Mouse (Mus musculus): ENCODE measurements around the gene Srbd1.

Gene Srbd1

DNA sequence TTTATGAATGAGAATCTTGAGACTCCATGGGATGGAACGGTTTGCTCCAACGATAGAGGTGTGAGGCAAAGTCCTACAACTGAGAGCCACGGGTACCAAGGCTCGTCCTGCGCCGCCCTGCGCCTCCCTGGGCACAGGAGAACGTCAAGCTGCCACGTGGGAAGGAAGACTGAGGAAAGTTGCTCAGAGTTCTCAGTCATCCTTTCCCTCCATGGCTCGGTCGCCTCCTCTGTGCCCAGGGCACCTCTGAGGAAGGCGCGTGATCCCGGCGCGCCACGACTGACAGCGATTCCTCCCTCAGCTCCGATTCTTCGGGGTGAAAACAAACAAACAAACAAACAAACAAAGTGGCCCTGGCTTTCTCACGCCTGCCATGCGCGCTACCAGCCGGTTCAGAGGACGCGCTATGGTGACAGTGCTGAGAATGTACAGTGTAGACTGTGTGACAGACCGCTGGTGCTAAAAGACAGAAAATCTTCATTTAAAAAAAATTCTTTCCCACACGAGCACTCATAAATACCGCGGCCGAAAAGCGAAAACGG is 367 bp downstream of the Srbd1 start:
- no peak for DNase-seq (ENCODE audit: low spot score)

DNA sequence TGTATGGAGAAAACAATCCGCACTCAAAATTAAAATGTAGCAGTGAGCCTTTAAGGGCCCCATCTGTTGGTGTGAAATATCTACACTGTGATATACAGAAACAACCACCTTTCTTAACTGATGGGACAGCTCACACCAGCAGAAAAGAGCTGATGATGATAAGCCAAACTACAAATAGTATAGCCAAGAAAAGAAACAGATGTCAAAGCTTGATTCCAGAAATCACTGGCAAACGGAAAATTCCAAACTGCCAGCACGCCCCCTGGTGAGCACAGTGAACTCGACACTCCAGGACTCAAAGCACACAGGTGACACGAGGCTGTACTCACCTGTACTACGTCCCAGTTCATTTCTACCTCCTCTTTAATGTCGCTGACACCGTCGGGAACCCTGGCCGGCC is 9.1 kb downstream of the Srbd1 start:
- no peak for DNase-seq (ENCODE audit: low spot score)

DNA sequence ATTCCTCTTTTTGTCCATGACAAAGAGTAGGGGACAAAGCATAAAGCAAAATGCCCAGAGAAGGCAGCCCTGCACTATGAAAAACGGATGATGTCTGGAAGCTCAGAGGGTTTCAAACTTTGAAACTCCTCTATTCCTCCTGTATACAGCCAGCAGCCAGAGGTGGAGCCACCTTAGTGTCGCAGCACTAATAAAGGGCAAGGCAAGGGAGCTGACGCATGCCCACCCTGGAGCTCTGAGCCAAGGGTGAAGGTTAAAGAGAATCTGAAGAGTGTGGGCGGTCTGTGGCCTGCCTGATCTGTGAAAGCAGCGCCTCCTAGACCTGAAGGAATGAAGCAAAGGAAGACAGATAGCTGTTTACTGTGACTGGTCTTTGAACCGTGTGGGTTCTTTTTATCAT is 10.5 kb downstream of the Srbd1 start:
- DNase-seq (ENCODE audit: low spot score), result no peak

DNA sequence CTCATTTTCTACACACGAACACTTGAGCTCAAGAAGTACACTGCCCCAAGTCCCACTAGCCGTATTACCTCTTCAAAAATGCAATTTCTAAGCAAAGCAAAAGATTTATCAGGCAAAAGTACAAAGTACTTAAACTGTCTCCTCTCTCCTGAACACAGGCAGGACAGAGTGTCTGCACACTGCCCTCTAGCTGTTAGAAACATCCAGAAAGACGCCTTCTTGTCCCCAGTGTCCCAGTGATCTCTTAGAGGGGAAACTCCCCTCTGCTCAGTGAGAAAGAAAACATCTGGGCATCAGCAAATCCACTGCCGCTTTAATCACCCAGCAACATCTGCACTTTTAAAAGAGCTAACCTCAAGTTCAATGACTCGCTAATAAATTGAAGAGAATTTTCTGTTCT is 12.4 kb downstream of the Srbd1 start:
- peak; percentile 15 for DNase-seq (ENCODE audit: low spot score)

DNA sequence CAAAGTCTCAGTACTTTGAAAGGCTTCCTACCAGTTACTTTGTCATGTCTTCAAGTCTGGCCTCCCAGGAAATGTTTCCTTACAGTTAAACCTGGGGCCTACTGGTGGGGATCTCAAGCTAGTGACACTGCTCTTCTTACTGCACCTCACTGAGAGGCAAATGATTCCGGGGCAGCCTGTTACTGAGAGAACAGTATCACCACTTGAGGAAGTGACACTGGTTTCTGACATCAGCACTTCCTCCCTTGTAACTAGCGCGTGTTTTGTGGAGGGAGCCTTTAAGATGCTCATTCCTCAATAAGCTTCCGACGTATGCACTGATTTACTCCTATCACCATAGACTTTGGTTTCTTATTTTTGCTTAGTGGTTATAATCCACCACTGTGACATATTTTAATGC is 16.8 kb downstream of the Srbd1 start:
- DNase-seq (ENCODE audit: low spot score), result no peak

DNA sequence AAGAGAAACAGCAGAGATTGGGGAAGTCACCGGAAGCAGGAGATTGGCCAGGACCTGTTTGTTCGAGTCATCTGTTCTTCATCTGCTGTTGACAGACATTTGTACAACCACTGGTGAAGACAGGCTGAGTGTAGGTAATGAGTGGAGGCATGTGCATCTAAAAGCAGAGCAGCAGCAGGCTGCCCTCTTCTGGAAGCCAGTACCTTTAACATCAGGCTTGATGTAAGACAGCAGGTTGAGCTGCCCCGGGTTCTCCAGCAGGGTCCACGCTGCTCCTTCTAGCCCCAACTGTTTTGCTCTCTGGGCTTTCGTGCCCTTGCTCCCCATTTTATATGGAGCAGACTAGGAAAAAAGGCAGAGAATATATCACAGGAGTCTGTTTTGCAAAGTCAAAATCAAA is 19.1 kb downstream of the Srbd1 start:
- DNase-seq (ENCODE audit: low spot score), result no peak

DNA sequence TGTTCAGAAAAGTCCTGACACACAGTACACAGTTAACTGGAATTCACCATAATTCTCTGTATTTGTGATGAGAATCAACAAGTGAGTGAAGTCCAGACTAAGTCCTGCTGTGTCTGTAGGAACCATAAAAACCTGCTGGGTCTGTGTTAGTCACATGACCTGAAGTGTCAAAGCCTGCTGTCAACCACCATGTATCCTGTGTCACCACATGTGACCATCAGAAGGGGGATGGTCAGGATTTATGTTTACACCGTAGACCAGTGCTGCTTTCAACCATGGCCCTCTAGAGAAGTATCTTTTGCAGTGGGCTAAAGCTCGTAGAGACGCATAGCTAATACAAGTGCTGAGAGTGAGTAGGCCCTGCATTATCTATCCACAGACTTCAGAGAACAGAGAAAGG is 21.8 kb downstream of the Srbd1 start:
- DNase-seq (ENCODE audit: low spot score), result no peak

DNA sequence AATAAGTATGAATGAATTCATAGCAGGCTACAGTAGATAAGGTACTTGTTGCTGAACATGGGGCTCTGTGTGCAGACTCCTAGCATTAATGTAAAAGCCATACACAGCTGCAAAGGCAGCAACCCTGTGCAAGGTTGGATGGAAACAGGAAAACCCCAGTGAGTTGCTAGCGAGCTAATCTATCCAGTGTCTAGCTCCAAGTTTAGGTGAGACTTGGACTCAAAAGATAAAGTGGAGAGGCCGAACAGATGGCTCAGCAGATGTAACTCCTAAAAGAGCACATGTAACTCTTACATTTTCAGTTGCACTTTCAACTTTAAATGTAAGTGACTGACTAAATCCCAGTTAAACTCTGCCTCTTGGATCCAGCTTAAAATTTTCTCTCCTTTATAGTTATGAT is 48.1 kb downstream of the Srbd1 start:
- DNase-seq (ENCODE audit: low spot score), result no peak

DNA sequence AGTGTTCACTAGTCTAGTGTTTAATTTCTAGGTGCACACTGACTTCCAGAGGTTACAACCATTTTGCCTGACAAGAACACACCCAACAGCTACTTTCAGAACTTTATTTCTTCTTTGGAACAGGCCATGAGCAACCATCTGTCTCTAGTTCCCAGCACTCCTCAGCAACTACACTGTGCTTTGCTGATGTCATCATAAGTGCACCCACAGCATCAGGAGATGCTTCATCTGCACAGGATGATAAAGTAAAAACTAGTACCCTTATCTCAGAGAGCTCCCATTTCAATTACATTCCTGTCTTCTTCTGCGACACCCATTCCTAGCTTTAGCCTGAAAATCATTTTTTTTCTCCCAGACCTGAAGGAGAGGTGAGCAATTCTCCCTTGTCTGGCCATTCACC is 51.9 kb downstream of the Srbd1 start:
- no peak for DNase-seq (ENCODE audit: low spot score)

DNA sequence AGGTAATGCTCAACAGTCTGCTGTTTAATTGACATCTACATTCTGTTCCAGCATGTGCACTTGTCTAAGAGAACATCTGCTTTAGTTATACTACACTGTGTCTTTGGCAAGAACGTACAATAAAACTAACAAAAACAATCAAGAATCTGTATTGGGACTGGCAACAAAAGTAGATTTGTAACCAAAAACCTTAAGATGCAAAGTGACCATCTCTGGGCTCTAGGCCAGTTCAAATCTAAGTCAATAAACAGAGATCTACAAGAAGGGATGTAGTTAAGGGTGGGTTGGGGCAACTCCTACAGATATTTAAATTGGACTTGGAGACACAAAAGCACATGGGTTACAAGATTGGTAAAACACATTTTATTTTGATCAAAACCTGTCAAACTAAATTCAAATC is 53.3 kb downstream of the Srbd1 start:
- no peak for DNase-seq (ENCODE audit: low spot score)

DNA sequence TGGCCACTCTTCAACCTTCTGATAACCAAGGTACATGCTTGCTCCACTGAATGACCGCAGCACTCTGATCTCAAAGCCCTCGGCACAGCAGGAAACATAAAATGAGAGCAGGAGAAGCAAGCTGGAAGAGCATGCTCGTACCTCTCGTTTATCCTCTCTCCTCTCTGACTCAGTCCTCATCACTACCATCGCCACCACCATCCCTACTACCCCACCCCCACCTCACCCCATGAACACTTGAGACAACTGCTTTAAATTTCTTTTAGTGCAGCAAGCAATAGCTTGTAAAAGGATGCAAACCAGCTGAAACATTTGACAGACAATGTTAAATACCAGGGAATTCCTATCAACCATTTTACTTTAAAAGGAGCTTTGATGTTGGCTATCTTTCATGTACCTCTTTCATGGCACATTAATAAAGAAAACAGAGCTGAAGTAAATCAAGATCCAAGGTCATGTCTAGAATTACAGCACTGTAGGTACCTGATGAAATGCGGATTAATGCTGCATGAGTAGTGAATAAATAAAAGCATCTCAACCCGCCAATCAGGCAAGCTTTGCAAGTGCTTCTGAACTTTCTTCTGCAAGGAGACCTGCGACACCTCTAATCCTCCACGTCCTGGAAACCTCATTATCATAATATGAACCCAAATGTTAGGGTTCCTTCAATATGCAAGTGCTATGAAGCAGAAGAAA is 54.9 kb downstream of the Srbd1 start:
- DNase-seq (ENCODE audit: low spot score), result no peak

DNA sequence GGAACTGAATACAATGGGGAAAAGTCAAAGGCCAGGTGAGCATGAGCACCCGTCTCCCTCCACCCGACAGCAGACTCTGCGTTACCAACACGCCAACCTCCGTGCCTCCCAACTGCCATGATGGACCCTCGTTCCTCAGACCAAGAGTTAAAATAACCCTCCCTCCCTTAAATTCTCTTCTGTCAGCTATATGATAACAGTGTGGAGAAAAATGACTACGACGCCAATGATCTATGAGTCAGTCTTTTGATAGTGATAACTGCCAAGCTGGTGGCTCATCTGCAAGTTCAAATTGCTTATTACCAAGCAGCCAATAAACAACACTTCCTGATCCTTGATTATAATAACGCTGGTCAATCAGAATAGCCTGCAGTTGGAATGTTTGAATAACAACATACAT is 57.1 kb downstream of the Srbd1 start:
- no peak for DNase-seq (ENCODE audit: low spot score)

DNA sequence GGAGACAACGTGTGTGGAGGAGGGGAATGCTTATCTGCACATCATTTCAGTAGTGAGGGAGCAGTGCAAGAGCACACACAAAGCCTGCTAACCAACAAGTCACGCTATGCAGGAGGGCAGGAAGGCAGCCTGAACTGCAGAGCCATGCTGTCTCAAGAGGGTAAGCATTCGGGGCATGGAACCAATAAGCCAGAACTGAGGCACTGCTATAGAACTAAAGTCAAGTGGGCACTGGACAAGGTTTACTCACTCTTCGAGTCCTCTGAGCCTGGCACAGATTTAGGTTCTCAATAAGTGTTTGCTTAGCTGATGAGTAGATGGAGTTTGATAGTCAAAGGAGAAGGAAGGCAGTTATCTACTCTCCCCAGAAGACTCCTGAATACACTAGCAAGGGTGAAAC is 58.8 kb downstream of the Srbd1 start:
- no peak for DNase-seq (ENCODE audit: low spot score)

DNA sequence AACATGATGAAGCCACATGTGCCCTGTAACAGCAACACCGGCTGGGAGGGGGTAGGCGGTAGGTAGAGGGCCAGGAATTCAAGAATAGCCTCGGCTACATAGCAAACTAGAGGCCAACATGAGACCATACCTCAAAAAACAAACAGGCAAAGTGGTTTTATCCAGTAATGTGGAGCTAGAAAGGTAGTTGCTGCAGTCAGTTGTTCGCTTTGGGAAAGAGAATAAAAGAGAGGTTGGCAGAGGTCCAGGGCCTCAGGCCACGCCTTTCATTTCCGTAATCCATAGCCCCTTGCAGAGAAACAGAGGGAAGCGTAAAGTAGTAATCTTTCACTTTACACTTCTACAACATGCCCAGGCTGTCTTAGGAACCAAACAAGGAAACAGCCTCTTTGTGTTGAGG is 61.8 kb downstream of the Srbd1 start:
- DNase-seq (ENCODE audit: low spot score), result no peak

DNA sequence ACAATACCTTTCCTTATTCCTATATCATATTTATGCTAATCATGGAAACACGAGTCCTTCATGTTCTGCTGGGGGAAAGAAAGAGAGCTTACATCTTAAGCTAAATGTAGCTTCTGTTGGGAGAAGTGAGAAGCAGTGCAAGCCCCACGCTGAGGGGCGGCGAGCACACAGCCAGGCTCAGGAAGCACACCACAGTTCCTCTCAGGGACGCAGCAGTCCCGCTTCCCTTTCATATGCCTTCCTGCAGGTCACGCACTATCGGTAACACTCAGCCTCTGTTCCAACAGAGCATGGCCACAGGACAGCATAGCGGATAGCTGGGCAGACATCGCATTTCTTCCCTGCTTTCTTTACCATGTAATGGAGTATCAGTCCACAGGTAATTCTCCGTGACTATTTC is 66.9 kb downstream of the Srbd1 start:
- no peak for DNase-seq (ENCODE audit: low spot score)

DNA sequence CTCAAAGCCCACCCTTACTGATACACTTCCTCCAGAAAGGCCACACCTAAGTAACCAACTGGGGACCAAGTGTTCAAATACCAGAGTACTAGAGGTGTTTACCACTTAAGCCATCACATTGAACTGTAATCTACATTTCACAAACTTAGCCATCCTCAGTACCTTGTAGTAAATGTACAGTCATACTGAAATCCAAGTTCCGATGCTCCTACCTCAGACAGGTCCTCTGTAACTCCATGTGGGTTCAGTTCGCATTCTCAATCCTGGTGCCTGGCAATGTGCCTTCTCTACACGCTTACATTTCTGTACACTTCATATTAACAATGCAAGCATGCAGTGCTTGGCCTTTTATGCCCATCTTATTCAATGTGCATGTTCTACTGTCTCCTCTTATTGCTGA is 77.5 kb downstream of the Srbd1 start:
- no peak for DNase-seq (ENCODE audit: low spot score)

DNA sequence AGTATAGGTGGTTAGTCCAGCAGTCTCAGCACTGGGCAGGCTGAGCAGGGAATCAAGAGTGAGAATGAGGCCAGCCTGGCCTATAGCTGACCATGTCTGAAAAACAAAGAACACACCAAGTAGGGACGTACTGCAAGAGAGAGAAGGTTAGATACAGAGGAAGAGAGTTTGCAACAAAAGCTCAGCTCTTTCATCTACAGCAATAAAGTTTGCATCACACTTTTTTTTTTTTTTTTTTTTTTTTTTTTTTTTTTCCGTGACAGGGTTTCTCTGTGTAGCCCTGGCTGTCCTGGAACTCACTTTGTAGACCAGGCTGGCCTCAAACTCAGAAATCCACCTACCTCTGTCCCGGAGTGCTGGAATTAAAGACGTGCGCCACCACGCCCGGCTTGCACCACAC is 79.1 kb downstream of the Srbd1 start:
- no peak for DNase-seq (ENCODE audit: low spot score)

DNA sequence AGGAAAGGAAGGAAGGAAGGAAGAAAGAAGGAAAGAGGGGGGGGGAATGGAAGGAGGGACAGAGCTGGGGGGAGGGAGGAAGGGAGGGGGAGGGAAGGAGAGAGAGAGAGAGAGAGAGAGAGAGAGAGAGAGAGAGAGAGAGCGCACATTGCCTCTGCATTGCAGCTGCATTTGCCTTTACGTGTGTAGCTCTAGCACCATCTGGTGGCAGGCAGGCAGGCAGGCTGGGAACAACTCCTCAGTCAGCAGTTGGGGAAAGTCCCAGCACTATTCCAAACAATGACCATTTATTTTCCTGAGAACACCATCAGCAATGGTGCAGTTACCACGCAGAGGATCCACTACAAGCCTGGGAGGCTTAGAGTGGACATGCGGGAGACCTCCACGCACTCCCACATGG is 81.5 kb downstream of the Srbd1 start:
- peak; percentile 67 for DNase-seq (ENCODE audit: low spot score)

DNA sequence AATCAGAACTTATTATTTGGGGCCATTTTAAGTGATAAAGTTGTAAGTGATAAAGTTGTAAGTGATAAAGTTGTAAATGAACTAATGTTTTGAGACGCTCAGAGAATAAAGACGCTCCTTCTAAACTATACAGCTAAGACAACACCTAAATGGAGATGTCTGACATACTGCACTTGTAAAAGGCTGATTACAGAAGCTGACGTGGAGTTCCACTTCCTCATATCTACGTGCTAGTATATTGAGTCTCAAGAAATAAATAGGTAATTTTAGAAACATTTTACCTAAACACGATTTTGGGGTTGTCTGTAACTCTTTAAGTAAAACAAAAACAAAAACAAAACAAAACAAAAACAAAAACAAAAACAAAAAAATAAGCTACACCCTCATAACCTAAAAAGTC is 84.1 kb downstream of the Srbd1 start:
- no peak for DNase-seq (ENCODE audit: low spot score)

DNA sequence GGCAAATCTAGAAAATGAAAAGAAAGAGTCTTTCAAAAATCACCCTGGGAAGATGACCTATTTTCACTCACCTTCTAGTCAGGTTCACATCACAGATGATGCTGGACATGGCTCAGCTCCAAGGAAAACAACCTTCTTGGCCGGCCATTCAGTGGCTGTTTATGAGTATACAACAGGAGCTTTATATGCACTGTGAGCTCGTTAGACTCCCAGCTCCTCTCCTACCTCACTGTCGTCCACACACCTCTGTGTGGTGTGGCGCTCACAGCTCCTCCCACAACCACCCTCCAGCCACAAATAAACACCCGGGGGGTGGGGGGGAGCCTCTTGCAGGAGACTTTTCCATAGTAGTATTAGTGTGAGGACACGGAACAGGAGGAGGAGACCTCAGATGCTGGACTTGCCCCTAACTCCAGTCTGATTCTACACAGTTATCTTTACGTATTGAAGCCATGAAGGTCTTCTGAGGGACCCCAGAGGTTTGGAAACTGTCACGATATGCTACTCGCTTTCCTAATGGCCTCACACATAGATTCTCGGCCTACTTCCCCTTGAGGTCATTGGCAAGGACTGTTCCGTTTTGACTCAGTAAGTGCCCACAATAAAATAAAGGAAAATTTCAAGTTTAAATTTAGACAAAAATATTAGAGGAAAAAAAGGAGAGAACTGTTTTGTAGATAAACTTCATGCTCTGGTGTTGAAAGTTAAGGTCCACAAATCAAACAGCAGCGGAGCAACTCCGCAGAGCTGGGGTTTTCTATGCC is 104.6 kb downstream of the Srbd1 start:
- no peak for DNase-seq (ENCODE audit: low spot score)

DNA sequence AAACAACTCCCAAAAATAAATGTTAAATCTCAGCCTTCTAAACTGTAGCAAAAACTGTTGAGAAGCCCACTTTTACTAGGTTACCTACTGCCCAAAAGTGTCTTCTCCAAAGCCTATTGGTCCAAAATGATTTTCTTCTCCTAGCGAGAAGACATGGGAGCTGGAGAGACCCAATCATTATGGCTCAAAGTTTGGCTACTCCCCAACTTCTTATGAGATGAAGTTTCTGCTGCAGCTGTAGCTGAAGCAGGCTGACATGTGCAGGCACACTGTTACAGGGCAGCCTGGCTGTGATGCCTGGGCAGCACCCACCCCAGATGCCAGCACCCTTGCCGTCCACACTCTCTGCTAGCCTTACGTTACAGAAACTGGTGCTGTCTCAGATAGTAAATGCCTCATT is 105.2 kb downstream of the Srbd1 start:
- no peak for DNase-seq (ENCODE audit: low spot score)

DNA sequence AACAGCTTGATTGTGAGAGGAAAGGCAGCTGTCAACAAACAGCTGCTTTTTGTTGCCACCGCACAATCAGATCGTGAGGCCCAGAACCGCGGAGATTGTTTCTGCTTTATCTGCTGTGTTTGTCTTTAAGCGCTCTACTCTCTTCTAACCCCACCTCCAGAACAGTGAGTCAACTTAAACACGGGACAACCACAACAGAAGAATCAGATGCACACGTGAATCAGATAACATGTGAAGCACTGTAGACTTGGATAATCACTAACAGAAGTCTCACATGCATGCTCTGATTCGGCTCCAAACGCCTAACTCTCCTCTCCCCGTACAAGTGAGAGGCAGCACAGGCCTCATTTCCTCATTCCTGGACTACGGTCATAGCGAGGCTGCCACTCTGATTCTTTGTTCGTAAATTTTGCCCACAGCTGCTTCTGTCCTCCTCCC is 106.7 kb downstream of the Srbd1 start:
- peak; percentile 34 for DNase-seq (ENCODE audit: low spot score)

DNA sequence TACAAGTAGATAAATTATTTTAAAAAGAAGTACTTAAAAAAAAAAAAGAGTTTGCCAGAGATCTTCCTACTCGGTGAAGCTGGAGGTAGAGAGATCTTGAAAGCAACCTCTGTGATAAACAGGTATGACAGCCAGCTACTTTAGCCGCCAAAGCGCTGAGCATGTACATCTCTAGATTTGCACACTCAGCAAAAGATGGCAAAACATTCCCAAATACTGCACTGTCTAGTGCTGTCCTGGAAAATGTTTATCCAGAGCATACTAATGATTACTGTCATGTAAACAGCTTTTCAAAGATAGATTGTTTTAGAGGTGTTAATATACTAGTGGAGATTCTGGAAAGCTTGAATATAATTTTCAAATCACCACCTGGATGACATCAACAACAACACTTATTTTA is 109.4 kb downstream of the Srbd1 start:
- DNase-seq (ENCODE audit: low spot score), result no peak

DNA sequence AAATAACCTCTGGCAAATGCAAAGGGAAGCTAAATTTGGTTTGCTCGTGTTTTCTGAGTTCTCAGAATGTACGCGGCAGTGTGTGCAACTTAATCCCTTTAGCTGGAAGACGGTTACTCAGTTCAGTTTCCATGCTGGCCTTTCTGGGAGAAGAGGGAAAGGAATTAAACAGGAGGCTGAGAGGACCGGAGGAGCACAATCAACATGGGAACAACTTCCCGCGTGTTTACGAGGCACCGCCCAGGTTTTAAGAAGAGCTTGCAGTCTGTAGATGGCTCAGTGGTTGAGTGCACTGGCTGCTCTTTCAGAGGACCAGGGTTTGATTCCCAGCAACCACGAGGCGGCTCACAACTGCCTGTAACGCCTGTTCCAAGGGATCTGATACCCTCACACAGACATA is 109.8 kb downstream of the Srbd1 start:
- no peak for DNase-seq (ENCODE audit: low spot score)
